Mouse (Mus musculus) cerebellum, postnatal 14 days (tissue): ENCODE results near the gene Yeats4.
A peak's percentile ranks its signal among the peaks of the same experiment; 100 is the strongest.
"Not testable (repeated sequence)": the region's sequence is repeated elsewhere in the genome, so short reads cannot be mapped to it uniquely, and the experiment has no call there.

Source experiments
- DNase-seq, 2 experiments: peaks; one replicate each; pipeline ENCODE4 v3.0.0; 2021; ENCODE audit warnings: mixed read lengths in 2 of 2

Yeats4 gene

GRCm38 (mm10) chr10:117224102-117224990 is at the start of gene Yeats4:
Gene Yeats4, minus strand, starts transcription at chr10:117224507.
- peak; percentile 97 to 98 for DNase-seq

GRCm38 (mm10) chr10:117272023-117272422 is 47.7 kb upstream of the Yeats4 start:
- DNase-seq: no peak

GRCm38 (mm10) chr10:117259870-117260269 is 35.6 kb upstream of the Yeats4 start:
- DNase-seq: no peak

GRCm38 (mm10) chr10:117238603-117239002 is 14.3 kb upstream of the Yeats4 start, which contains the start of gene 9530003J23Rik:
Gene 9530003J23Rik, minus strand, starts transcription at chr10:117238703.
- no peak for DNase-seq

GRCm38 (mm10) chr10:117235866-117236265 is 11.6 kb upstream of the Yeats4 start:
- no peak for DNase-seq

GRCm38 (mm10) chr10:117234825-117235224 is 10.5 kb upstream of the Yeats4 start:
- no peak for DNase-seq

GRCm38 (mm10) chr10:117229826-117230225 is 5.5 kb upstream of the Yeats4 start:
- DNase-seq: no peak

GRCm38 (mm10) chr10:117226002-117226401 is 1.7 kb upstream of the Yeats4 start:
- no peak for DNase-seq

- DNase-seq: no peak
Measured at GRCm38 (mm10) chr10:117225094-117225493, 787 bp upstream of the Yeats4 start.

GRCm38 (mm10) chr10:117223758-117224101 is 577 bp downstream of the Yeats4 start:
- DNase-seq: no peak

- no peak for DNase-seq
Measured at GRCm38 (mm10) chr10:117222821-117223220, 1.5 kb downstream of the Yeats4 start.

GRCm38 (mm10) chr10:117218351-117218750 is 6.0 kb downstream of the Yeats4 start:
- no peak for DNase-seq

- no peak for DNase-seq
Measured at GRCm38 (mm10) chr10:117217246-117217840, 7.0 kb downstream of the Yeats4 start.

GRCm38 (mm10) chr10:117216793-117217192 is 7.5 kb downstream of the Yeats4 start:
- DNase-seq: peak; percentile 52 to 68

GRCm38 (mm10) chr10:117216132-117216495 is 8.2 kb downstream of the Yeats4 start:
- no peak for DNase-seq

- DNase-seq: no peak
Measured at GRCm38 (mm10) chr10:117215409-117216131, 8.7 kb downstream of the Yeats4 start.

GRCm38 (mm10) chr10:117211023-117211422 is 13.3 kb downstream of the Yeats4 start:
- no peak for DNase-seq

GRCm38 (mm10) chr10:117209469-117209938 is 14.8 kb downstream of the Yeats4 start:
- DNase-seq: peak; percentile 53 to 67

GRCm38 (mm10) chr10:117208787-117209186 is 15.5 kb downstream of the Yeats4 start:
- DNase-seq: not testable (repeated sequence)

- DNase-seq: no peak
Measured at GRCm38 (mm10) chr10:117208221-117208620, 16.1 kb downstream of the Yeats4 start.

- DNase-seq: no peak
Measured at GRCm38 (mm10) chr10:117206070-117206469, 18.2 kb downstream of the Yeats4 start.

GRCm38 (mm10) chr10:117203558-117203981 is 20.7 kb downstream of the Yeats4 start:
- DNase-seq: no peak

- DNase-seq: no peak
Measured at GRCm38 (mm10) chr10:117202981-117203557, 21.2 kb downstream of the Yeats4 start.
